ENCODE assay signal across 12 mouse cellular contexts in genomic region chr2:74667191-74667841, GRCm38 (mm10). TPM values are rescaled to one million over a fixed set of nuclear protein-coding genes. Genes with fewer than 3 reads are reported as not detected.
DNase-seq lines count a peak whose midpoint lies in the region; ATAC-seq lines count a peak whose summit lies in the region.
"Had no signal": no experiment of that assay in that cellular context is flagged by ENCODE, and none has a peak within 500 bp of the region (broad histone marks: within the 10 kb centered on the region; RNA-seq: fewer than 3 reads in every experiment).

No protein-coding gene starts in this region.

- 0 out of 2 replicates have a peak overlapping the region, but pooled peaks have one; percentile 75 for H3K4me2 ChIP-seq in heart, embryonic 14.5 days (ENCODE audit: low read length)
- no peak overlapping the region; the same call in 1 of the 2 replicates for H3K4me2 ChIP-seq in intestine, embryonic 14.5 days (ENCODE audit: low read length)
- 0 out of 2 replicates have a peak overlapping the region, but pooled peaks have one; percentile 49 for H3K4me2 ChIP-seq in stomach, embryonic 14.5 days (replicated peaks; ENCODE audit: low read depth, low read length)

- H3K4me1 ChIP-seq in heart, embryonic 14.5 days (ENCODE audit: control insufficient read depth in 2 of 2, insufficient read depth in 2 of 2, low read length in 2 of 2) = peaks cover 3 to 12% of the 10 kb centered on the region in 2 experiments; a peak in 3 of 4 replicates
- peaks cover 39% of the 10 kb centered on the region for H3K4me1 ChIP-seq in megakaryocyte, embryonic 14.5 days
- H3K4me1 ChIP-seq in intestine, embryonic 14.5 days (replicated peaks; ENCODE audit: control insufficient read depth, insufficient read depth, low read length) = peaks cover 6% of the 10 kb centered on the region; the same call in 1 of the 2 replicates
- H3K4me1 ChIP-seq in stomach, embryonic 14.5 days (ENCODE audit: control insufficient read depth, insufficient read depth, low read length) = peaks cover 4% of the 10 kb centered on the region; the same call in 1 of the 2 replicates

- H3K4me3 ChIP-seq in heart, embryonic 14.5 days (ENCODE audit: control insufficient read depth in 1 of 2, insufficient read depth in 1 of 2, low read depth in 1 of 2, low read length in 2 of 2) = peak overlapping the region in 1 of 2 experiments; percentile 44; a peak in 2 of 4 replicates
- peak overlapping the region; percentile 60 for H3K4me3 ChIP-seq in megakaryocyte, embryonic 14.5 days (replicated peaks)
- no peak overlapping the region for H3K4me3 ChIP-seq in intestine, embryonic 14.5 days (ENCODE audit: low read depth, low read length)
- 0 out of 2 replicates have a peak overlapping the region, but pooled peaks have one; percentile 29 for H3K4me3 ChIP-seq in stomach, embryonic 14.5 days (ENCODE audit: low read depth, low read length)
- H3K4me3 ChIP-seq: layer of hippocampus, adult 2 months had no signal

- no peaks in the 10 kb centered on the region for H3K9me3 ChIP-seq in heart, embryonic 14.5 days (ENCODE audit: control insufficient read depth, low read length)
- peaks cover 4% of the 10 kb centered on the region; the same call in 1 of the 2 replicates for H3K9me3 ChIP-seq in megakaryocyte, embryonic 14.5 days
- no peaks in the 10 kb centered on the region for H3K9me3 ChIP-seq in intestine, embryonic 14.5 days (ENCODE audit: control insufficient read depth, low read length)
- no peaks in the 10 kb centered on the region for H3K9me3 ChIP-seq in stomach, embryonic 14.5 days (ENCODE audit: control insufficient read depth, low read depth, low read length)

- H3K27me3 ChIP-seq in heart, embryonic 14.5 days (ENCODE audit: control insufficient read depth, insufficient read depth, low read length) = peaks cover 97% of the 10 kb centered on the region
- peaks cover 94% of the 10 kb centered on the region for H3K27me3 ChIP-seq in megakaryocyte, embryonic 14.5 days (replicated peaks)
- peaks cover 100% of the 10 kb centered on the region for H3K27me3 ChIP-seq in intestine, embryonic 14.5 days (replicated peaks; ENCODE audit: control insufficient read depth, insufficient read depth, low read length)
- peaks cover 81% of the 10 kb centered on the region for H3K27me3 ChIP-seq in stomach, embryonic 14.5 days (ENCODE audit: control insufficient read depth, insufficient read depth, low read length)

- no peak for DNase-seq in heart, adult 18-20 months
- peak; percentile 76 for DNase-seq in intestine, embryonic 14.5 days (ENCODE audit: low spot score)
- no peak for DNase-seq in thymus, postnatal 36 days
- DNase-seq in Muller cell, postnatal 12 days (ENCODE audit: inconsistent ontology term) = no peak
- DNase-seq: thymus, adult 18-20 months had no signal

- no peak overlapping the region for H3K9ac ChIP-seq in heart, embryonic 14.5 days (ENCODE audit: low read length)
- H3K9ac ChIP-seq in intestine, embryonic 14.5 days (ENCODE audit: low read length) = no peak overlapping the region
- H3K9ac ChIP-seq in stomach, embryonic 14.5 days (replicated peaks; ENCODE audit: low read depth, low read length) = no peak overlapping the region

- 3% methylated on average over 36 of the region's 36 CpGs for WGBS in heart, embryonic 14.5 days
- 1% methylated on average over 36 of the region's 36 CpGs for WGBS in intestine, embryonic 14.5 days
- 1% methylated on average over 36 of the region's 36 CpGs for WGBS in stomach, embryonic 14.5 days

- no peak overlapping the region for H3K27ac ChIP-seq in heart, embryonic 14.5 days (replicated peaks in 1 of 2; ENCODE audit: control insufficient read depth in 1 of 2, insufficient read depth in 1 of 2, low read depth in 2 of 2, low read length in 2 of 2)
- no peak overlapping the region for H3K27ac ChIP-seq in intestine, embryonic 14.5 days (ENCODE audit: low read depth)
- no peak overlapping the region for H3K27ac ChIP-seq in stomach, embryonic 14.5 days (ENCODE audit: low read length)
- H3K27ac ChIP-seq: layer of hippocampus, adult 2 months had no signal

- no peaks in the 10 kb centered on the region for H3K36me3 ChIP-seq in heart, embryonic 14.5 days (ENCODE audit: control insufficient read depth, insufficient read depth, low read length)
- H3K36me3 ChIP-seq in megakaryocyte, embryonic 14.5 days (replicated peaks; ENCODE audit: low read length) = no peaks in the 10 kb centered on the region
- H3K36me3 ChIP-seq in intestine, embryonic 14.5 days (ENCODE audit: control insufficient read depth, insufficient read depth, low read length) = no peaks in the 10 kb centered on the region
- no peaks in the 10 kb centered on the region for H3K36me3 ChIP-seq in stomach, embryonic 14.5 days (ENCODE audit: control insufficient read depth, insufficient read depth, low read length)

- no peak for ATAC-seq in heart, embryonic 14.5 days (ENCODE audit: insufficient number of reproducible peaks, insufficient read depth, low FRiP score, low read depth)
- ATAC-seq in megakaryocyte, adult 5-6 weeks (ENCODE audit: poor library complexity, severe bottlenecking) = no peak
- ATAC-seq in intestine, embryonic 14.5 days (replicated peaks; ENCODE audit: low FRiP score, low TSS enrichment, low read depth) = no peak
- no peak for ATAC-seq in stomach, embryonic 14.5 days (ENCODE audit: insufficient number of reproducible peaks, insufficient read depth, low FRiP score, low read depth)

RNA-seq across cellular contexts. Expression of gene Hoxd13, which starts 0.8 kb away (rescaled TPM):
- not detected in 2 replicates for polyA plus RNA-seq in heart, embryonic 14.5 days (2014; fragmentation: Nextera tagmentation; extraction: Ambion mirVana)
- not detected for total RNA-seq in heart, adult 18-20 months (2021)
- not detected in 2 replicates for polyA plus RNA-seq in megakaryocyte, embryonic 14.5 days (2012; ENCODE audit: insufficient read depth, low replicate concordance)
- not detected in 2 replicates for total RNA-seq in megakaryocyte, adult 5-6 weeks (2015)
- total RNA-seq in megakaryocyte, adult 5-6 weeks (2017) = not detected in 2 replicates
- not detected in 2 replicates for polyA plus RNA-seq in intestine, embryonic 14.5 days (2014; fragmentation: Nextera tagmentation; extraction: Ambion mirVana)
- polyA plus RNA-seq in stomach, embryonic 14.5 days (2014; fragmentation: Nextera tagmentation; extraction: Ambion mirVana) = not detected in 2 replicates
- total RNA-seq: layer of hippocampus, adult 2 months had no signal
- polyA plus RNA-seq: heart, embryonic 16.5 days; liver, embryonic 16.5 days had no signal

RNA-seq across cellular contexts. Expression of gene Hoxd12, which starts 7.5 kb away (rescaled TPM):
- polyA plus RNA-seq in heart, embryonic 14.5 days (2014; fragmentation: Nextera tagmentation; extraction: Ambion mirVana) = not detected in 2 replicates
- not detected for total RNA-seq in heart, adult 18-20 months (2021)
- polyA plus RNA-seq in megakaryocyte, embryonic 14.5 days (2012; ENCODE audit: insufficient read depth, low replicate concordance) = not detected in 2 replicates
- not detected in 2 replicates for total RNA-seq in megakaryocyte, adult 5-6 weeks (2015)
- total RNA-seq in megakaryocyte, adult 5-6 weeks (2017) = not detected in 2 replicates
- 0.24 and 0.34 TPM in 2 replicates for polyA plus RNA-seq in intestine, embryonic 14.5 days (2014; fragmentation: Nextera tagmentation; extraction: Ambion mirVana)
- not detected in 2 replicates for polyA plus RNA-seq in stomach, embryonic 14.5 days (2014; fragmentation: Nextera tagmentation; extraction: Ambion mirVana)
- total RNA-seq: layer of hippocampus, adult 2 months had no signal
- polyA plus RNA-seq: heart, embryonic 16.5 days; liver, embryonic 16.5 days had no signal

RNA-seq across cellular contexts. Expression of gene Evx2, which starts 8.0 kb away (rescaled TPM):
- polyA plus RNA-seq in heart, embryonic 14.5 days (2014; fragmentation: Nextera tagmentation; extraction: Ambion mirVana) = not detected in 2 replicates
- not detected for total RNA-seq in heart, adult 18-20 months (2021)
- not detected in 2 replicates for polyA plus RNA-seq in megakaryocyte, embryonic 14.5 days (2012; ENCODE audit: insufficient read depth, low replicate concordance)
- not detected in 2 replicates for total RNA-seq in megakaryocyte, adult 5-6 weeks (2015)
- total RNA-seq in megakaryocyte, adult 5-6 weeks (2017) = not detected in 2 replicates
- not detected in 2 replicates for polyA plus RNA-seq in intestine, embryonic 14.5 days (2014; fragmentation: Nextera tagmentation; extraction: Ambion mirVana)
- polyA plus RNA-seq in stomach, embryonic 14.5 days (2014; fragmentation: Nextera tagmentation; extraction: Ambion mirVana) = not detected in 2 replicates
- total RNA-seq: layer of hippocampus, adult 2 months had no signal
- polyA plus RNA-seq: heart, embryonic 16.5 days; liver, embryonic 16.5 days had no signal

RNA-seq across cellular contexts. Expression of gene Hoxd11, which starts 12.0 kb away (rescaled TPM):
- polyA plus RNA-seq in heart, embryonic 14.5 days (2014; fragmentation: Nextera tagmentation; extraction: Ambion mirVana) = not detected in 2 replicates
- total RNA-seq in heart, adult 18-20 months (2021) = not detected
- not detected in 2 replicates for polyA plus RNA-seq in megakaryocyte, embryonic 14.5 days (2012; ENCODE audit: insufficient read depth, low replicate concordance)
- not detected in 2 replicates for total RNA-seq in megakaryocyte, adult 5-6 weeks (2015)
- not detected in 2 replicates for total RNA-seq in megakaryocyte, adult 5-6 weeks (2017)
- 3.6 and 4.2 TPM in 2 replicates for polyA plus RNA-seq in intestine, embryonic 14.5 days (2014; fragmentation: Nextera tagmentation; extraction: Ambion mirVana)
- polyA plus RNA-seq in stomach, embryonic 14.5 days (2014; fragmentation: Nextera tagmentation; extraction: Ambion mirVana) = not detected in 2 replicates
- total RNA-seq: layer of hippocampus, adult 2 months had no signal
- polyA plus RNA-seq: heart, embryonic 16.5 days; liver, embryonic 16.5 days had no signal

RNA-seq across cellular contexts. Expression of gene Hoxd10, which starts 24.4 kb away (rescaled TPM):
- not detected in 2 replicates for polyA plus RNA-seq in heart, embryonic 14.5 days (2014; fragmentation: Nextera tagmentation; extraction: Ambion mirVana)
- not detected for total RNA-seq in heart, adult 18-20 months (2021)
- not detected in 2 replicates for polyA plus RNA-seq in megakaryocyte, embryonic 14.5 days (2012; ENCODE audit: insufficient read depth, low replicate concordance)
- not detected in 2 replicates for total RNA-seq in megakaryocyte, adult 5-6 weeks (2015)
- total RNA-seq in megakaryocyte, adult 5-6 weeks (2017) = not detected in 2 replicates
- 7.8 and 13.7 TPM in 2 replicates for polyA plus RNA-seq in intestine, embryonic 14.5 days (2014; fragmentation: Nextera tagmentation; extraction: Ambion mirVana)
- polyA plus RNA-seq in stomach, embryonic 14.5 days (2014; fragmentation: Nextera tagmentation; extraction: Ambion mirVana) = 0.14 TPM in 1 of 2 replicates, not detected in the other
- total RNA-seq: layer of hippocampus, adult 2 months had no signal
- polyA plus RNA-seq: heart, embryonic 16.5 days; liver, embryonic 16.5 days had no signal
